Mouse (Mus musculus): ENCODE measurements at regions not wholly inside any gene's neighbourhood (a gene's known extent, or its start where the extent isn't known, plus 50 kb on each side); places are given as distances from the start of the nearest gene placed in this dataset.

DNA sequence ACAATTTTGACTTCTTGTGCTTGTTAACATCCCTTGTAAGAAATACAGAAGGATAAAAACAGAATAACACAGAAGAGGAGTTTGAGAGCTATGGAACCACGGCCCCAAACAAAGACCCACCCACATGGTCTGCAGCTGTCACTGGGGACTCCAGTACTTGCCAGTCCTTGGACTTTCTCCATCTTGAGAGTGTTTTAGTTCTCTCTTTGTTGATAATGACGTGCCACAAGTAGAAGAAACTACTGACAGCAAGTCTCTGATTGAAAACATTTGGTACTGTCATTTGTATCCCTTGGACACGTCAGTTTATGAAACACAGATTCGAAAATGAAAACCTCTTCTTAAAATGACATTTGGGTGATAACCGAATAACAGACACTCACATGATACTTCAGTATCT, 68.3 kb upstream of the Frg1 start:
- no peak for DNase-seq

DNA sequence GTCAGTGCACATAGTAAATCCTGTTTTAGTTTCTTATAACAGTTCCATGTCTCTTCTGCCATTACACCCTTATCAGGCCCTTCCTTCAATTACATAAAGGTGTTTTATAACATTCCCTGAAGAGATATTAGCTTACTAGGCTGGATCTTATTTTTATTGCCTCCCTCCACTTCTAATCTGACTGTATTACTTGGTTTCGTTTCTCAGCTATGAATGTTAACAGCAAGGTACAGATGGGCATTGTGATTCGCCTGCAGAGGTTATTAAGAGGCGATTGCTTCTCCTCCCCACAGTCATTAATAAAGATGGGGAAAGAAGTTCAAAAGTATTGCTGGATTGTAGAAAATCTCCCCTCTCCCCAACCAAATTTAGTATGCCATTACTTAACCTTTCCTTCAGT, 66.4 kb upstream of the Frg1 start:
- no peak for DNase-seq

GRCm38 (mm10) chr8:41472992-41473699, 56.3 kb upstream of the Frg1 start:
- no peak for DNase-seq

- DNase-seq, result no peak
Observed at GRCm38 (mm10) chr8:41472233-41472632, 55.4 kb upstream of the Frg1 start.
